Mouse (Mus musculus): ENCODE results near the gene 5830473C10Rik.

DNA sequence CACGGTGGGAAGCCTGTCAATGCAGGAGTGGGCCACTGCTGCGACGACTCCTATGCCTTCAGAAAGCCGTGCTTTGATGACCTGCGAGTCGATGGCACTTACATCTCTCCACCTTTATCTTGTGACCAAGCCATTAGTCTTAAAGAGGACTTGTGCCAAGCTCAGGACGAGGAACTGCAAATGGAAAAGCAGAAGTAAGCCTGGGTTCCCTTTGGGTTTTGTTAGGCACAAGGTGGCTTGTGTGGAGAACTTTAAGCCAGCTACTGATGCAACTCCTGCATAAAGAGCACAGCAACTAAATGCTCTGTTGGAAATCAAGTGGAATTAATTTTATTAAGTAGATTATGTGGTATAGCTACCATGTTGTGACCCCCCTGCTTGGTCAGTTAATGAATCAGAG, 23.9 kb downstream of the 5830473C10Rik start:
- TF ChIP-seq CTCF (IDR thresholded peaks at IDR 0.05; ENCODE audit: insufficient read depth, low read depth, low read length) (no peak), POLR2A (IDR thresholded peaks at IDR 0.05; ENCODE audit: insufficient read depth, low read depth, low read length) (no peak)

All from olfactory bulb, adult 2 months (tissue).